Mouse (Mus musculus) liver, embryonic 14.5 days (tissue): ENCODE data around the gene Rnf186. TPM values are rescaled to one million over a fixed set of nuclear protein-coding genes. Genes with fewer than 3 reads are reported as not detected.
A peak's percentile ranks its signal among the peaks of the same experiment; 100 is the strongest.

Experiments
- ATAC-seq: fragments of 200-750 bp; cut with Nextera tagmentation; 2 replicates; pipeline ENCODE4 v1.8.0; 2017; ENCODE audit warnings: moderate number of reproducible peaks, mild to moderate bottlenecking, moderate library complexity; ENCODE audit not compliant: insufficient read depth
- DNase-seq, 3 experiments: peaks; one replicate each; pipeline ENCODE4 v3.0.0-alpha.2; 2012 to 2013; ENCODE audit warnings: low read depth in 3 of 3, low spot score in 3 of 3
- H3K27ac ChIP-seq: fragments of 300-500 bp; sonication (generic); 2 replicates; pipeline ENCODE4 v1.5.1; 2014; ENCODE audit warnings: moderate library complexity, mild to moderate bottlenecking, control low read depth, inconsistent platforms
- H3K27me3 ChIP-seq: fragments of 300-500 bp; sonication (generic); 2 replicates; pipeline ENCODE4 v1.6.1; 2014; ENCODE audit warnings: mild to moderate bottlenecking, low read length, moderate library complexity; ENCODE audit not compliant: control insufficient read depth, insufficient read depth
- H3K36me3 ChIP-seq: fragments of 300-500 bp; sonication (generic); replicated peaks from 2 replicates; pipeline ENCODE4 v1.6.1; 2014; ENCODE audit warnings: low read depth; ENCODE audit not compliant: control insufficient read depth, insufficient read depth
- H3K4me1 ChIP-seq, 2 experiments: fragments of 200-500 bp in 1 of 2; fragments of 300-500 bp in 1 of 2; sonication (generic) in 1 of 2; replicated peaks; 2 replicates each; pipeline ENCODE4 v1.6.1; 2012 to 2014; ENCODE audit warnings: antibody characterized with exemption in 1 of 2, inconsistent platforms in 1 of 2, low read length in 1 of 2; ENCODE audit not compliant: control insufficient read depth in 2 of 2, insufficient read depth in 2 of 2
- H3K4me2 ChIP-seq: fragments of 300-500 bp; sonication (generic); 2 replicates; pipeline ENCODE4 v1.6.1; 2014; ENCODE audit warnings: low read depth, mild to moderate bottlenecking, control low read depth, moderate library complexity
- H3K4me3 ChIP-seq, 2 experiments: fragments of 200-500 bp in 1 of 2; fragments of 300-500 bp in 1 of 2; sonication (generic) in 1 of 2; 2 replicates each; pipeline ENCODE4 v1.5.1; 2012 to 2014; ENCODE audit warnings: low read depth in 2 of 2, low read length in 2 of 2, mild to moderate bottlenecking in 2 of 2, control low read depth in 1 of 2, inconsistent platforms in 1 of 2, moderate library complexity in 1 of 2; ENCODE audit not compliant: insufficient read depth in 1 of 2
- H3K9ac ChIP-seq: fragments of 300-500 bp; sonication (generic); replicated peaks from 2 replicates; pipeline ENCODE4 v1.6.1; 2014; ENCODE audit warnings: mild to moderate bottlenecking, control low read depth, moderate library complexity
- H3K9me3 ChIP-seq: fragments of 300-500 bp; sonication (generic); 2 replicates; pipeline ENCODE4 v1.6.1; 2016; ENCODE audit warnings: low read length, mixed read lengths; ENCODE audit not compliant: control insufficient read depth
- CTCF ChIP-seq: IDR thresholded peaks from 2 replicates; pipeline ENCODE4 v1.5.1; 2016; ENCODE audit warnings: antibody characterized with exemption, low read depth, control low read depth
- EP300 ChIP-seq: IDR thresholded peaks from 2 replicates; pipeline ENCODE4 v1.6.1; 2016; ENCODE audit warnings: antibody characterized with exemption, low read depth
- WGBS: fragments of 180-500 bp; shearing (Covaris S2); extraction: QIAGEN DNeasy Blood & Tissue Kit; methylation state at CpG from one replicate; pipeline ENCODE4 v1.1.7; 2014; ENCODE audit not compliant: insufficient replicate concordance; 5-methylcytosine and 5-hydroxymethylcytosine counted together
- polyA plus RNA-seq, 2 experiments: library from polyadenylated mRNA; depleted of rRNA in 1 of 2; stranded (reverse) in 1 of 2; unstranded in 1 of 2; fragments of >200 nt; fragmentation: Nextera tagmentation in 1 of 2; extraction: Ambion mirVana in 1 of 2; gene quantifications; 2 replicates each; pipeline versions ENCODE4 v1.2.1 to v1.2.3; 2012 to 2014

The Rnf186 gene
- polyA plus RNA-seq, 2 experiments: 0.13 to 0.18 TPM

DNA sequence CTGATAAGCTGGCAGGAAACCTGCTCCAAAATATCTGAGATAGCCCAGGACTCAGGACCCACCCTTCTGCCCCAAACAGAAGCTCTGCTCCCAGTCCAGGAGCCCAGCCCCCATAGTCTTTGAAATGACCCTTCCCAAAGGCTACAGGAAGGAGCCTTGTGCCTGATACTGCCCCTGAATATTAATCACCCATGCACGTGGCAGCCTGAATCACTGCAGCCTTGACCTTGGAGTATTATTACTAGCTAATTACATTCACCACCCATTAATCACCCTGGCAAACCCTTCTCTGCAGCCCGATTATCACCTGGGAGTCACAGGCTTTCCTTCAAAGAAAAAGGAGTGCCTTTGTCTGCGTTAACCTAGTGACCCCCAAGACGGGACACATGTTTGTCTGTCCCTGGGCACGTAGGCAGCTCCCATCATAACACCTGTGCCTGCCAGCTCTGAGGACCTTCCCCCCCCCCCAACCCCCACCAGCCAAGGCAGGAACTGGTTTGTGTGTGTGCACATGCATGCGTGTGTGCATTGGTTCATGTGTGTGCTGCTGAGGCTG lies 41.1 kb downstream of the Rnf186 start:
- Histone ChIP-seq H3K4me1 (no peaks in the 10 kb centered on the region), H3K9me3 (no peaks in the 10 kb centered on the region), H3K4me2 (no peak overlapping the region), H3K4me3 (no peak overlapping the region), H3K9ac (no peak overlapping the region), H3K27ac (no peak overlapping the region), H3K27me3 (no peaks in the 10 kb centered on the region), H3K36me3 (no peaks in the 10 kb centered on the region)
- ATAC-seq (no peak), DNase-seq (no peak)
- WGBS: 44% methylated on average over 6 of the region's 6 CpGs
- TF ChIP-seq CTCF (no peak), EP300 (no peak)

GRCm38 (mm10) chr4:139011201-139011702 lies 44.3 kb downstream of the Rnf186 start:
- Histone ChIP-seq H3K27me3 (no peaks in the 10 kb centered on the region), H3K36me3 (no peaks in the 10 kb centered on the region), H3K4me1 (no peaks in the 10 kb centered on the region), H3K4me3 (no peak overlapping the region), H3K9ac (no peak overlapping the region), H3K27ac (no peak overlapping the region), H3K4me2 (no peak overlapping the region), H3K9me3 (no peaks in the 10 kb centered on the region)
- DNase-seq (no peak), ATAC-seq (no peak)
- 88% methylated on average over 13 of the region's 13 CpGs for WGBS
- TF ChIP-seq EP300 (no peak), CTCF (no peak)

DNA sequence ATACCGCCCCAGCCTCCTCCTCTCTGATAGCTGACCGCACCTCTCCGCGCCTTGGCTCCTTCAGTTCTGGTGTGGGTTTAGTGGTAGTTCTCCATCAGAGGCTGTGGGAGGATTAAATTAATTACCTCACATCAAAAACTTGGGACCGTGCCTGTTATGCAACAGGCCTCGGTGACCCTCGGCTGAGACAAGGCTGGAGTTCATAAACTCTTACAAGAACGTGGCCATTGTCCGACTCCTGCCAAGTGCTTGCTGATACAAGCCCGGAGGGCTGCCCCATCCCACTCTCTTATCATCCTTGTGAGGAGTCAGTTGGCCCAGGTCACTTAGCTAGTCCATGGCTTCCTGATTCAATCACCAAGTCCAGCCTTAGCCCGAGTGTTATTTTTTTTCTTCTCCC lies 46.4 kb downstream of the Rnf186 start:
- DNase-seq (no peak), ATAC-seq (no peak)
- 72% methylated on average over 11 of the region's 11 CpGs for WGBS
- Histone ChIP-seq H3K4me3 (no peak overlapping the region), H3K27ac (no peak overlapping the region), H3K36me3 (no peaks in the 10 kb centered on the region), H3K9me3 (no peaks in the 10 kb centered on the region), H3K4me1 (no peaks in the 10 kb centered on the region), H3K27me3 (no peaks in the 10 kb centered on the region), H3K9ac (no peak overlapping the region), H3K4me2 (no peak overlapping the region)
- TF ChIP-seq EP300 (no peak), CTCF (no peak)

- no peak overlapping the region for H3K27ac ChIP-seq
- H3K36me3 ChIP-seq: no peaks in the 10 kb centered on the region
- H3K27me3 ChIP-seq: no peaks in the 10 kb centered on the region
- no peak for DNase-seq
- H3K4me2 ChIP-seq: no peak overlapping the region
- no peak overlapping the region for H3K9ac ChIP-seq
- no peak overlapping the region for H3K4me3 ChIP-seq
- 67% methylated on average over 6 of the region's 6 CpGs for WGBS
- no peaks in the 10 kb centered on the region for H3K9me3 ChIP-seq
- H3K4me1 ChIP-seq: no peaks in the 10 kb centered on the region; a peak in 1 of 4 replicates
- no peak for ATAC-seq
- TF ChIP-seq CTCF: peak; percentile 72
- no peak for TF ChIP-seq EP300
Measured at GRCm38 (mm10) chr4:139014793-139015192, 47.9 kb downstream of the Rnf186 start.

Other genes starting within 250 kb of the Rnf186 start
- 0.01 TPM in 1 of 2 replicates, not detected in the other for gene Pla2g2c, start 242.3 kb upstream of the Rnf186 start, polyA plus RNA-seq (2012; rRNA removed)
- not detected in 2 replicates for gene Pla2g2c, start 242.3 kb upstream of the Rnf186 start, polyA plus RNA-seq (2014; fragmentation: Nextera tagmentation; extraction: Ambion mirVana)
- gene Ubxn10, start 229.9 kb upstream of the Rnf186 start, polyA plus RNA-seq (2012; rRNA removed): 0.04 and 0.06 TPM in 2 replicates
- 0.09 and 0.11 TPM in 2 replicates for gene Ubxn10, start 229.9 kb upstream of the Rnf186 start, polyA plus RNA-seq (2014; fragmentation: Nextera tagmentation; extraction: Ambion mirVana)
- gene Pla2g2f, start 209.5 kb upstream of the Rnf186 start, polyA plus RNA-seq (2012; rRNA removed): 0.02 TPM in 2 replicates
- not detected in 2 replicates for gene Pla2g2f, start 209.5 kb upstream of the Rnf186 start, polyA plus RNA-seq (2014; fragmentation: Nextera tagmentation; extraction: Ambion mirVana)
- gene Pla2g2d, start 191.4 kb upstream of the Rnf186 start, polyA plus RNA-seq (2012; rRNA removed): not detected in 2 replicates
- not detected in 2 replicates for gene Pla2g2d, start 191.4 kb upstream of the Rnf186 start, polyA plus RNA-seq (2014; fragmentation: Nextera tagmentation; extraction: Ambion mirVana)
- gene Pla2g5, start 103.6 kb upstream of the Rnf186 start, polyA plus RNA-seq (2012; rRNA removed): not detected in 2 replicates
- gene Pla2g5, start 103.6 kb upstream of the Rnf186 start, polyA plus RNA-seq (2014; fragmentation: Nextera tagmentation; extraction: Ambion mirVana): not detected in 2 replicates
- not detected in 2 replicates for gene Gm13030, start 93.1 kb upstream of the Rnf186 start, polyA plus RNA-seq (2012; rRNA removed)
- gene Gm13030, start 93.1 kb upstream of the Rnf186 start, polyA plus RNA-seq (2014; fragmentation: Nextera tagmentation; extraction: Ambion mirVana): not detected in 2 replicates
- gene Pla2g2e, start 89.2 kb upstream of the Rnf186 start, polyA plus RNA-seq (2012; rRNA removed): not detected in 2 replicates
- not detected in 2 replicates for gene Pla2g2e, start 89.2 kb upstream of the Rnf186 start, polyA plus RNA-seq (2014; fragmentation: Nextera tagmentation; extraction: Ambion mirVana)
- 1.1 and 1.5 TPM in 2 replicates for gene Otud3, start 53.2 kb upstream of the Rnf186 start, polyA plus RNA-seq (2012; rRNA removed)
- gene Otud3, start 53.2 kb upstream of the Rnf186 start, polyA plus RNA-seq (2014; fragmentation: Nextera tagmentation; extraction: Ambion mirVana): 0.75 and 0.94 TPM in 2 replicates
- 2.1 TPM in 2 replicates for gene Tmco4, start 5.8 kb downstream of the Rnf186 start, polyA plus RNA-seq (2012; rRNA removed)
- gene Tmco4, start 5.8 kb downstream of the Rnf186 start, polyA plus RNA-seq (2014; fragmentation: Nextera tagmentation; extraction: Ambion mirVana): 1.2 and 2.7 TPM in 2 replicates
- not detected in 2 replicates for gene Htr6, start 108.5 kb downstream of the Rnf186 start, polyA plus RNA-seq (2012; rRNA removed)
- gene Htr6, start 108.5 kb downstream of the Rnf186 start, polyA plus RNA-seq (2014; fragmentation: Nextera tagmentation; extraction: Ambion mirVana): not detected in 2 replicates
- gene Nbl1, start 125.9 kb downstream of the Rnf186 start, polyA plus RNA-seq (2012; rRNA removed): 0.74 and 0.80 TPM in 2 replicates
- gene Nbl1, start 125.9 kb downstream of the Rnf186 start, polyA plus RNA-seq (2014; fragmentation: Nextera tagmentation; extraction: Ambion mirVana): 0.63 and 0.91 TPM in 2 replicates
- 29.1 and 94.0 TPM in 2 replicates for gene Minos1, start 164.0 kb downstream of the Rnf186 start, polyA plus RNA-seq (2012; rRNA removed)
- gene Minos1, start 164.0 kb downstream of the Rnf186 start, polyA plus RNA-seq (2014; fragmentation: Nextera tagmentation; extraction: Ambion mirVana): 391 and 424 TPM in 2 replicates
- gene Capzb, start 225.8 kb downstream of the Rnf186 start, polyA plus RNA-seq (2012; rRNA removed): 55.4 and 63.0 TPM in 2 replicates
- gene Capzb, start 225.8 kb downstream of the Rnf186 start, polyA plus RNA-seq (2014; fragmentation: Nextera tagmentation; extraction: Ambion mirVana): 105 and 110 TPM in 2 replicates